Mouse (Mus musculus) embryo, embryonic 10.5 days (tissue): Measurements from ENCODE around the gene Rilp.

Experiments used
- DNase-seq: peaks from one replicate; pipeline ENCODE4 v3.0.0-alpha.2; 2015; ENCODE audit warnings: low spot score

The Rilp gene

DNA sequence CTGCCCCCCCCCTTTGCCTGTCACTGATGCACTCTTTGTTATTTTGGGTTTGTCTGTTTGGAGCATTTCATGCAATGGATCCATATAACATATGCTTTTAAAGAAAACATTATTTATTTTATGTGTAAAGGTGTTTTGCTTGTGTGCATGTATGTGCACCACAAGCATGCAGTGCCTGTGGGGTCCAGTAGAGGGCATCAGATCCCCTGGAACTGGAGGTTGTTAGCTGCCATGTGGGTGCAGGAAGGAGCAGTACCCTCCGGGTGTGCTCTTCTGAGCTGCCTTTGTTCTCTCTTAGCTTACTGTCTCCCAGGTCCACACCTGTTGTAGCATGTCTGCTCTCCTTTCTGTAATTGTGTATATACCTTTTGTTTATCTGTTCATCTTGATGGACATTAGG lies 48.2 kb downstream of the Rilp start:
- DNase-seq = no peak

- no peak for DNase-seq
Measured at GRCm38 (mm10) chr11:75559870-75560504, 50.1 kb downstream of the Rilp start.

GRCm38 (mm10) chr11:75560530-75561409 lies 50.9 kb downstream of the Rilp start:
- DNase-seq = no peak

GRCm38 (mm10) chr11:75561410-75561791 lies 51.5 kb downstream of the Rilp start:
- no peak for DNase-seq
